9 mouse cellular contexts compared by ENCODE assay signal in genomic region chr14:21891581-21892340, GRCm38 (mm10). TPM values are rescaled to one million over a fixed set of nuclear protein-coding genes. Genes with fewer than 3 reads are reported as not detected.
A peak's percentile ranks its signal among the peaks of the same experiment; 100 is the strongest.
DNase-seq lines count a peak whose midpoint lies in the region.
"Had no signal": no experiment of that assay in that cellular context is flagged by ENCODE, and none has a peak within 500 bp of the region (broad histone marks: within the 10 kb centered on the region; RNA-seq: fewer than 3 reads in every experiment).

No protein-coding gene starts in this region.

- H3K4me1 ChIP-seq in heart, embryonic 10.5 days, result peaks cover 18% of the 10 kb centered on the region

- DNase-seq in heart, embryonic 10.5 days (ENCODE audit: low spot score), result peak; percentile 81
- no peak for DNase-seq in heart, postnatal 25 days (ENCODE audit: low spot score)
- peak; percentile 89 for DNase-seq in embryo, embryonic 11 days
- DNase-seq in hindlimb bud, embryonic 11.5 days (ENCODE audit: extremely low spot score, low read depth, low spot score), result peak; percentile 93
- DNase-seq in neural tube, embryonic 10.5 days (ENCODE audit: extremely low spot score, low spot score), result peak; percentile 80
- no peak for DNase-seq in B cell, adult 2 months
- no peak for DNase-seq in layer of hippocampus, postnatal 14 days (ENCODE audit: low spot score in 2 of 2)
- DNase-seq in right cerebral cortex, postnatal 14 days, result no peak

- H3K36me3 ChIP-seq in heart, embryonic 10.5 days, result no peaks in the 10 kb centered on the region

- H3K9me3 ChIP-seq in heart, embryonic 10.5 days, result no peaks in the 10 kb centered on the region

- no peaks in the 10 kb centered on the region for H3K27me3 ChIP-seq in heart, embryonic 10.5 days (ENCODE audit: insufficient read depth, poor library complexity, severe bottlenecking)
- H3K27me3 ChIP-seq: CH12.LX had no signal

- H3K4me3 ChIP-seq in heart, embryonic 10.5 days, result peak overlapping the region; percentile 46

- WGBS in heart, embryonic 10.5 days, result 24% methylated on average over 15 of the region's 15 CpGs

- peak overlapping the region; percentile 88 for H3K27ac ChIP-seq in heart, embryonic 10.5 days

- intact Hi-C loops in heart, postnatal 25 days (cut with DNase I), result no loop called here

RNA-seq across cellular contexts. Expression of gene Comtd1, which starts 43.0 kb away (rescaled TPM):
- 48.1 and 52.2 TPM in 2 replicates for polyA plus RNA-seq in heart, embryonic 10.5 days (2016; fragmentation: Nextera tagmentation; extraction: Ambion mirVana)
- 1 to 10 TPM; 7.5 to 9.5 TPM for total RNA-seq in heart, postnatal 25 days (2021)
- total RNA-seq in layer of hippocampus, postnatal 14 days (2021), result 10 to 100 TPM; 32.3 to 34.7 TPM

Comparison
In these comparisons a context has a peak if more than half of its experiments do, and no peak if none do; other contexts are left out.
1. DNase-seq: peak in heart, embryonic 10.5 days (single experiment), embryo, embryonic 11 days (single experiment), hindlimb bud, embryonic 11.5 days (single experiment) and neural tube, embryonic 10.5 days (single experiment); none in heart, postnatal 25 days (single experiment), B cell, adult 2 months (0 of 2), layer of hippocampus, postnatal 14 days (0 of 2) and right cerebral cortex, postnatal 14 days (single experiment).